Mouse (Mus musculus) Patski (cell line): ENCODE results near the gene Aldh5a1. TPM values are rescaled to one million over a fixed set of nuclear protein-coding genes. Genes with fewer than 3 reads are reported as not detected.
A peak's percentile ranks its signal among the peaks of the same experiment; 100 is the strongest.

Experiments
- ATAC-seq: fragments of 100-300 bp; one replicate; pipeline ENCODE4 v1.8.0; 2021
- CTCF ChIA-PET: fragments of 350-600 bp; sonication (Branson Sonifier 250); formaldehyde crosslinking; loops from one replicate; lab custom pipeline; 2022; ENCODE audit warnings: inconsistent platforms; lab: Charles Lee
- POLR2A ChIA-PET: fragments of 350-600 bp; sonication (Branson Sonifier 250); formaldehyde crosslinking; loops from one replicate; lab custom pipeline; 2022; ENCODE audit warnings: antibody characterized with exemption, inconsistent platforms; lab: Charles Lee
- DNase-seq: peaks from one replicate; pipeline ENCODE4 v3.0.0-alpha.2; 2011; ENCODE audit warnings: low read depth, low spot score
- H3K27me3 ChIP-seq: fragments of 371-371 bp; one replicate; pipeline ENCODE4 v1.5.1; 2021
- CTCF ChIP-seq: fragments of 100-300 bp; IDR thresholded peaks from one replicate; pipeline ENCODE4 v1.5.1; 2021
- in situ Hi-C: fragments of 300-500 bp; cut with MboI; formaldehyde crosslinking; loops from 3 replicates; pipeline ENCODE4 v1.11.1; 2018; ENCODE audit warnings: low pct_unique_long_range_greater_than_20kb, mixed read lengths
- polyA plus RNA-seq: library from polyadenylated mRNA; unstranded; gene quantifications from one replicate; pipeline ENCODE4 v1.2.3, GENCODE M21; 2021

Gene Aldh5a1
- polyA plus RNA-seq, 1 experiment from 2014 or later = 15.6 TPM

DNA sequence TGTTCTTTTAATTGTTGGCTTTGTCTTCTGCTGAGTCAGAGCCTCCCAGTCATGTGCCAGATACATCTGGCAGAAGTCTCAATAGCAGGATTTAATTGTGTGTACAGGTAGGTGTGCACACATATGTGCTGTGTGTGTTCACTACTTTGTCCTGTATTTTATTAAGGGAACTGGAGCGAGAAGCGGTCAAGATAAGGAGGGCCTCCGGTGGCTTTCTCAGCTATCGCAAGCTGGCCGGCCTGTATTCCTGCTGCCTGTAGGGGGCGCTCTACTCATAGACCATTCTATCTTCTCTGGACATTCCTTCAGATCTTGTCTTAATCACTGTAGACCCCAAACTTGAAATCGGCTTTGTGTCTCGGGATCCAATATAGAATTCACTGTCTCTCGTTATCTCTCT, 1.2 kb upstream of the Aldh5a1 start:
- in situ Hi-C loops = loop anchor here (5.0 kb wide), 2 partner anchors 44 to 179 kb away; no protein-coding TSS in a partner anchor
- ChIA-PET POLR2A (interaction anchor here (0.6 kb wide), 6 partner anchors 42 to 741 kb away, joined by 3 to 6 read pairs (median 3); no protein-coding TSS in a partner anchor), CTCF (interaction anchor here (1.1 to 2.8 kb wide), 12 partner anchors 10 to 457 kb away, joined by 3 to 12 read pairs (median 5); no protein-coding TSS in a partner anchor)
- ATAC-seq (no peak), DNase-seq (no peak)
- H3K27me3 ChIP-seq = no peaks in the 10 kb centered on the region
- TF ChIP-seq CTCF = peak; percentile 82

- DNase-seq (no peak), ATAC-seq (peak; percentile 32)
- ChIA-PET POLR2A (interaction anchor here (0.6 to 0.8 kb wide), 2 partner anchors 8 to 282 kb away, joined by 3 read pairs; no protein-coding TSS in a partner anchor), CTCF (interaction anchor here (1.0 to 2.8 kb wide), 4 partner anchors 41 to 55 kb away, joined by 4 to 12 read pairs (median 6); no protein-coding TSS in a partner anchor)
- in situ Hi-C loops = loop anchor here (5.0 kb wide), 2 partner anchors 44 to 179 kb away; no protein-coding TSS in a partner anchor
- H3K27me3 ChIP-seq = no peaks in the 10 kb centered on the region
- no peak for TF ChIP-seq CTCF
These were observed 342 bp upstream of the Aldh5a1 start for GRCm38 (mm10) chr13:24937839-24938166.

DNA sequence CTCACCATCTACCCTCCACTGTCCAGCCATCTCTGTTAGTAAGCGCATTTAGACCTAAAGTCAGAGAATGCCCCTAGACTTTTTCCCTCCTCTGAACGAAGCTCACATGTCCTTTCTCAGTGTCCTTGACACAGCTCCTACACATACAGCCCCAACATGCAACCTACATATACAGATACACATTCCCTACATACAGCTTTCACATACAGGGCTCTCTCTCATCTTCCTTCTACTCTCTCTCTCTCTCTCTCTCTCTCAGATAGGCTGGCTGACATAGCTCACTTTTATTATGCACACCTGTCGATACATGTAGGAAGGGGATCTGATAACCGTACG, 721 bp downstream of the Aldh5a1 start:
- H3K27me3 ChIP-seq = no peaks in the 10 kb centered on the region
- ATAC-seq = no peak
- DNase-seq = no peak
- ChIA-PET POLR2A (interaction anchor here (1.2 kb wide), 1 partner anchor 26 kb away, joined by 3 read pairs; no protein-coding TSS in a partner anchor), CTCF (interaction anchor here (0.9 to 1.5 kb wide), 4 partner anchors 22 to 80 kb away, joined by 3 to 4 read pairs (median 3); no protein-coding TSS in a partner anchor)
- in situ Hi-C loops = loop anchor here (5.0 kb wide), 2 partner anchors 46 to 181 kb away; no protein-coding TSS in a partner anchor
- no peak for TF ChIP-seq CTCF

DNA sequence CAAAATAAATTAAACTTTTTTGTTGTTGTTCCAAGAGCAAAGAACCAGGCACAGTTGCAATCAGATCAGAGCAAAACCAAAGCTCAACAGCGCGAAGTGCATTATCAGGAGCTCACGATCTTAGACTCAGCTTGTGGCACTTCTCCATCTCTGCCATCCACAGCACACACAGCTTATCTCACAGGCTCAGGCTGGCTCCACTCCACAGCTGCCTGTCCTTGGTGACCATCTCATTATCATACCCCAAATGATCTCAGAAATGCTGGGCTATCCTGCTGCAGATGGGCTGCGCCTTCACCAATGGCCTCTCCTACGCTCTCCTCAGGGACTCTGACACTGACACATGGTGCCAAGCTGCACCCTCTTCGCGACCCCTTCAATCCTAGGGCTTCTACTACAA, 4.3 kb downstream of the Aldh5a1 start:
- no peaks in the 10 kb centered on the region for H3K27me3 ChIP-seq
- TF ChIP-seq CTCF = no peak
- in situ Hi-C loops = no loop called here
- CTCF ChIA-PET = interaction anchor here (1.1 to 1.2 kb wide), 2 partner anchors 13 to 451 kb away, joined by 3 to 4 read pairs; no protein-coding TSS in a partner anchor
- POLR2A ChIA-PET = no interaction called here
- ATAC-seq (no peak), DNase-seq (no peak)

DNA sequence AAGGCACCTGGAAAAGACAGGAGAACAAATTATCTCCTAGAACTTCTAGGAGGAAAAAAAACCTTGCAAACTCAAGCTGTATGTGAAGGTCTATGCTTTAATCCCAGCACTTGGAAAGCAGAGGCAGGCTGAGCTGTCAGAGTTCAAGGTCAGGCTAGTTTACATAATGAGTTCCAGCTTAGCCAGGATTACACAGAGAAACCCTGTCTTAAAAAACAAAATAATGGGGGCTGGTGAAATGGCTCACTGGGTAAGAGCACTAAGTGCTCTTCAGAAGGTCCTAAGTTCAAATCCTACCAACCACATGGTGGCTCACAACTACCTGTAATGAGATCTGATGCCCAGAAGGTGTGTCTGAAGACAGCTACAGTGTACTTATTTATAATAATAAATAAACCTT, 6.9 kb downstream of the Aldh5a1 start:
- ATAC-seq (no peak), DNase-seq (no peak)
- ChIA-PET POLR2A (no interaction called here), CTCF (interaction anchor here (1.6 kb wide), 1 partner anchor 10 kb away, joined by 3 read pairs; no protein-coding TSS in a partner anchor)
- TF ChIP-seq CTCF = no peak
- no peaks in the 10 kb centered on the region for H3K27me3 ChIP-seq
- in situ Hi-C loops = no loop called here

GRCm38 (mm10) chr13:24923991-24924390, 13.5 kb downstream of the Aldh5a1 start:
- POLR2A ChIA-PET = no interaction called here
- no peak for ATAC-seq
- no peak for TF ChIP-seq CTCF

GRCm38 (mm10) chr13:24921281-24921680, 16.2 kb downstream of the Aldh5a1 start:
- ATAC-seq (no peak), DNase-seq (no peak)
- POLR2A ChIA-PET = no interaction called here
- in situ Hi-C loops = loop anchor here (5.0 to 25.0 kb wide), 2 partner anchors 209 to 439 kb away; no protein-coding TSS in a partner anchor
- no peaks in the 10 kb centered on the region for H3K27me3 ChIP-seq
- CTCF ChIA-PET = interaction anchor here (1.0 to 1.1 kb wide), 2 partner anchors 11 to 144 kb away, joined by 3 read pairs; no protein-coding TSS in a partner anchor
- no peak for TF ChIP-seq CTCF

More at GRCm38 (mm10) chr13:24923991-24924390, 13.5 kb downstream of the Aldh5a1 start:
- CTCF ChIA-PET = no interaction called here
- in situ Hi-C loops = loop anchor here (5.0 to 25.0 kb wide), 2 partner anchors 212 to 442 kb away; no protein-coding TSS in a partner anchor
- no peak for DNase-seq
- H3K27me3 ChIP-seq = no peaks in the 10 kb centered on the region

GRCm38 (mm10) chr13:24920333-24920977, 17.0 kb downstream of the Aldh5a1 start:
- CTCF ChIA-PET = interaction anchor here (0.7 to 1.4 kb wide), 11 partner anchors 10 to 438 kb away, joined by 3 to 5 read pairs (median 3); no protein-coding TSS in a partner anchor
- TF ChIP-seq CTCF = peak; percentile 83
- POLR2A ChIA-PET = interaction anchor here (0.6 kb wide), 1 partner anchor 205 kb away, joined by 3 read pairs; no protein-coding TSS in a partner anchor
- ATAC-seq = peak; percentile 57
- peak; percentile 20 for DNase-seq
- in situ Hi-C loops = loop anchor here (5.0 to 25.0 kb wide), 2 partner anchors 208 to 438 kb away; no protein-coding TSS in a partner anchor
- H3K27me3 ChIP-seq = no peaks in the 10 kb centered on the region

- in situ Hi-C loops = loop anchor here (25.0 kb wide), 1 partner anchor 204 kb away; no protein-coding TSS in a partner anchor
- H3K27me3 ChIP-seq = no peaks in the 10 kb centered on the region
- ChIA-PET CTCF (no interaction called here), POLR2A (no interaction called here)
- no peak for DNase-seq
- TF ChIP-seq CTCF = no peak
- ATAC-seq = no peak
These were observed 21.6 kb downstream of the Aldh5a1 start for GRCm38 (mm10) chr13:24915831-24916230.

GRCm38 (mm10) chr13:24914915-24915314, 22.5 kb downstream of the Aldh5a1 start:
- ChIA-PET POLR2A (no interaction called here), CTCF (no interaction called here)
- H3K27me3 ChIP-seq = no peaks in the 10 kb centered on the region
- TF ChIP-seq CTCF = no peak
- ATAC-seq (no peak), DNase-seq (no peak)
- in situ Hi-C loops = loop anchor here (25.0 kb wide), 1 partner anchor 203 kb away; no protein-coding TSS in a partner anchor
